Mouse (Mus musculus) MEL (cell line): ENCODE data around the gene Megf8. TPM values are rescaled to one million over a fixed set of nuclear protein-coding genes. Genes with fewer than 3 reads are reported as not detected.

Experiments
- DNase-seq: peaks from one replicate; pipeline ENCODE4 v3.0.0; 2011; ENCODE audit warnings: low read depth, low spot score
- H3K27ac ChIP-seq: 2 replicates; pipeline ENCODE4 v1.5.1; 2012; ENCODE audit warnings: low read depth, mild to moderate bottlenecking, control low read depth, low read length, moderate library complexity; ENCODE audit not compliant: control insufficient read depth
- H3K27me3 ChIP-seq, 2 experiments: fragments of 150-350 bp in 1 of 2; sonication (generic) in 1 of 2; 2 replicates each; pipeline ENCODE4 v1.6.1; 2012; ENCODE audit warnings: low read length in 2 of 2, mild to moderate bottlenecking in 2 of 2, improper control_type of control experiment in 1 of 2, moderate library complexity in 1 of 2; ENCODE audit not compliant: insufficient read depth in 2 of 2, control insufficient read depth in 1 of 2
- H3K36me3 ChIP-seq, 2 experiments: 2 replicates each; pipeline ENCODE4 v1.6.1; 2012 to 2014; ENCODE audit warnings: low read length in 2 of 2, improper control_type of control experiment in 1 of 2, inconsistent platforms in 1 of 2, mild to moderate bottlenecking in 1 of 2; ENCODE audit not compliant: insufficient read depth in 2 of 2, control insufficient read depth in 1 of 2
- H3K4me1 ChIP-seq, 2 experiments: fragments of 150-350 bp in 1 of 2; sonication (generic) in 1 of 2; 2 replicates each; pipeline ENCODE4 v1.6.1; 2012; ENCODE audit warnings: low read length in 2 of 2, improper control_type of control experiment in 1 of 2, mild to moderate bottlenecking in 1 of 2; ENCODE audit not compliant: insufficient read depth in 2 of 2, control insufficient read depth in 1 of 2
- H3K4me3 ChIP-seq, 2 experiments: fragments of 150-350 bp in 1 of 2; sonication (generic) in 1 of 2; 2 replicates each; pipeline ENCODE4 v1.5.1; 2012; ENCODE audit warnings: low read depth in 2 of 2, low read length in 2 of 2, mild to moderate bottlenecking in 2 of 2, moderate library complexity in 2 of 2, control low read depth in 1 of 2, improper control_type of control experiment in 1 of 2; ENCODE audit not compliant: control insufficient read depth in 1 of 2, insufficient read depth in 1 of 2
- H3K79me2 ChIP-seq: 2 replicates; pipeline ENCODE4 v1.6.1; 2012; ENCODE audit warnings: mild to moderate bottlenecking, low read length, moderate library complexity; ENCODE audit not compliant: control insufficient read depth, poor library complexity, insufficient read depth
- H3K9ac ChIP-seq: 2 replicates; pipeline ENCODE4 v1.6.1; 2012; ENCODE audit warnings: low read depth, mild to moderate bottlenecking, control low read depth, low read length, moderate library complexity; ENCODE audit not compliant: control insufficient read depth, poor library complexity, severe bottlenecking
- H3K9me3 ChIP-seq: fragments of 150-350 bp; sonication (generic); replicated peaks from 2 replicates; pipeline ENCODE4 v1.6.1; 2012; ENCODE audit warnings: mild to moderate bottlenecking, low read length, improper control_type of control experiment, moderate library complexity; ENCODE audit not compliant: insufficient read depth
- CHD1 ChIP-seq: IDR thresholded peaks from 2 replicates; pipeline ENCODE4 v1.6.1; 2012; ENCODE audit warnings: low read depth, mild to moderate bottlenecking, inconsistent platforms, low read length, improper control_type of control experiment
- CTCF ChIP-seq, 3 experiments: IDR thresholded peaks in 2 of 3; conservative IDR thresholded peaks in 1 of 3; 2 replicates each; pipeline ENCODE4 v1.5.1; 2011 to 2012; ENCODE audit warnings: low read length in 3 of 3, low read depth in 2 of 3, mild to moderate bottlenecking in 2 of 3, improper control_type of control experiment in 1 of 3, inconsistent platforms in 1 of 3, mixed read lengths in 1 of 3, moderate library complexity in 1 of 3; ENCODE audit not compliant: control insufficient read depth in 1 of 3, insufficient read depth in 1 of 3, poor library complexity in 1 of 3, severe bottlenecking in 1 of 3
- ELF1 ChIP-seq: IDR thresholded peaks from 2 replicates; pipeline ENCODE4 v1.6.1; 2014; ENCODE audit warnings: low read depth, mild to moderate bottlenecking, inconsistent platforms, low read length, improper control_type of control experiment, moderate library complexity
- ETS1 ChIP-seq: IDR thresholded peaks from 2 replicates; pipeline ENCODE4 v1.6.1; 2012; ENCODE audit warnings: low read depth, mild to moderate bottlenecking, inconsistent platforms, low read length, improper control_type of control experiment, moderate library complexity
- GATA1 ChIP-seq: IDR thresholded peaks from 2 replicates; pipeline ENCODE4 v1.6.1; 2011; ENCODE audit warnings: low read depth, low read length, improper control_type of control experiment
- HCFC1 ChIP-seq: IDR thresholded peaks from 2 replicates; pipeline ENCODE4 v1.6.1; 2012; ENCODE audit warnings: low read depth, mild to moderate bottlenecking, inconsistent platforms, low read length, improper control_type of control experiment, moderate library complexity
- KAT2A ChIP-seq: conservative IDR thresholded peaks from 2 replicates; pipeline ENCODE4 v1.6.1; 2012; ENCODE audit warnings: low read depth, low read length, improper control_type of control experiment, inconsistent platforms
- MAX ChIP-seq: IDR thresholded peaks from 2 replicates; pipeline ENCODE4 v1.6.1; 2011; ENCODE audit warnings: low read length, improper control_type of control experiment
- MEF2A ChIP-seq: IDR thresholded peaks from 2 replicates; pipeline ENCODE4 v1.6.1; 2014; ENCODE audit warnings: low read depth, mild to moderate bottlenecking, inconsistent platforms, low read length, improper control_type of control experiment; ENCODE audit not compliant: poor library complexity, insufficient replicate concordance, severe bottlenecking; ENCODE audit errors: extremely low read depth
- MXI1 ChIP-seq: IDR thresholded peaks from 2 replicates; pipeline ENCODE4 v1.6.1; 2011; ENCODE audit warnings: mild to moderate bottlenecking, low read depth, low read length, improper control_type of control experiment
- MYC ChIP-seq: IDR thresholded peaks from 2 replicates; pipeline ENCODE4 v1.6.1; 2011; ENCODE audit warnings: low read depth, mild to moderate bottlenecking, low read length, improper control_type of control experiment, moderate library complexity
- NELFE ChIP-seq: IDR thresholded peaks from 2 replicates; pipeline ENCODE4 v1.6.1; 2011; ENCODE audit warnings: low read depth, low read length, improper control_type of control experiment
- NRF1 ChIP-seq: IDR thresholded peaks from 2 replicates; pipeline ENCODE4 v1.6.1; 2014; ENCODE audit warnings: low read depth, mild to moderate bottlenecking, inconsistent platforms, low read length, improper control_type of control experiment, moderate library complexity; ENCODE audit not compliant: poor library complexity, insufficient read depth, severe bottlenecking
- POLR2A ChIP-seq, 2 experiments: IDR thresholded peaks; 2 replicates each; pipeline ENCODE4 v1.6.1; 2011 to 2012; ENCODE audit warnings: low read length in 2 of 2, mild to moderate bottlenecking in 2 of 2, control low read depth in 1 of 2, improper control_type of control experiment in 1 of 2, low read depth in 1 of 2, moderate library complexity in 1 of 2; ENCODE audit not compliant: control insufficient read depth in 1 of 2, insufficient read depth in 1 of 2, poor library complexity in 1 of 2
- RAD21 ChIP-seq: IDR thresholded peaks from 2 replicates; pipeline ENCODE4 v1.6.1; 2011; ENCODE audit warnings: mild to moderate bottlenecking, low read depth, low read length, improper control_type of control experiment
- SIN3A ChIP-seq: IDR thresholded peaks from 2 replicates; pipeline ENCODE4 v1.6.1; 2012; ENCODE audit warnings: low read length, improper control_type of control experiment, inconsistent platforms
- SMC3 ChIP-seq: IDR thresholded peaks from 2 replicates; pipeline ENCODE4 v1.6.1; 2011; ENCODE audit warnings: low read depth, low read length, improper control_type of control experiment
- TBP ChIP-seq: IDR thresholded peaks from 2 replicates; pipeline ENCODE4 v1.8.0; 2011; ENCODE audit warnings: low read depth, low read length, improper control_type of control experiment
- UBTF ChIP-seq: IDR thresholded peaks from 2 replicates; pipeline ENCODE4 v1.6.1; 2012; ENCODE audit warnings: low read depth, mild to moderate bottlenecking, inconsistent platforms, low read length, improper control_type of control experiment, moderate library complexity, borderline replicate concordance; ENCODE audit not compliant: insufficient read depth
- USF2 ChIP-seq, 2 experiments: IDR thresholded peaks; 2 replicates each; pipeline ENCODE4 v1.6.1; 2011 to 2012; ENCODE audit warnings: improper control_type of control experiment in 2 of 2, low read length in 2 of 2, borderline replicate concordance in 1 of 2, inconsistent platforms in 1 of 2, low read depth in 1 of 2, mild to moderate bottlenecking in 1 of 2; ENCODE audit not compliant: insufficient read depth in 1 of 2
- ZC3H11A ChIP-seq: IDR thresholded peaks from 2 replicates; pipeline ENCODE4 v1.6.1; 2012; ENCODE audit warnings: low read depth, mild to moderate bottlenecking, inconsistent platforms, low read length, improper control_type of control experiment
- ZMIZ1 ChIP-seq: IDR thresholded peaks from 2 replicates; pipeline ENCODE4 v1.6.1; 2012; ENCODE audit warnings: low read depth, mild to moderate bottlenecking, inconsistent platforms, low read length, improper control_type of control experiment, moderate library complexity
- polyA plus RNA-seq, 2 experiments: library from polyadenylated mRNA; stranded (reverse) in 1 of 2; unstranded in 1 of 2; fragments of >175 nt in 1 of 2; fragments of >200 nt in 1 of 2; gene quantifications; 2 replicates each; pipeline versions ENCODE4 v1.2.1 to v1.2.4; 2012; ENCODE audit warnings: low replicate concordance in 2 of 2, low read depth in 1 of 2; ENCODE audit not compliant: insufficient read length in 2 of 2, insufficient read depth in 1 of 2, missing spikeins in 1 of 2
- total RNA-seq: library from RNA; depleted of rRNA; stranded (reverse); fragments of 300-350 nt; gene quantifications from 2 replicates; pipeline ENCODE4 v1.2.3, GENCODE M21; 2012; rRNA removed

Gene Megf8
- total RNA-seq, result 12.7 and 13.1 TPM in 2 replicates
- polyA plus RNA-seq, result 10 to 100 TPM in 1 of 2 experiments, not detected in 1; 22.0 TPM

DNA sequence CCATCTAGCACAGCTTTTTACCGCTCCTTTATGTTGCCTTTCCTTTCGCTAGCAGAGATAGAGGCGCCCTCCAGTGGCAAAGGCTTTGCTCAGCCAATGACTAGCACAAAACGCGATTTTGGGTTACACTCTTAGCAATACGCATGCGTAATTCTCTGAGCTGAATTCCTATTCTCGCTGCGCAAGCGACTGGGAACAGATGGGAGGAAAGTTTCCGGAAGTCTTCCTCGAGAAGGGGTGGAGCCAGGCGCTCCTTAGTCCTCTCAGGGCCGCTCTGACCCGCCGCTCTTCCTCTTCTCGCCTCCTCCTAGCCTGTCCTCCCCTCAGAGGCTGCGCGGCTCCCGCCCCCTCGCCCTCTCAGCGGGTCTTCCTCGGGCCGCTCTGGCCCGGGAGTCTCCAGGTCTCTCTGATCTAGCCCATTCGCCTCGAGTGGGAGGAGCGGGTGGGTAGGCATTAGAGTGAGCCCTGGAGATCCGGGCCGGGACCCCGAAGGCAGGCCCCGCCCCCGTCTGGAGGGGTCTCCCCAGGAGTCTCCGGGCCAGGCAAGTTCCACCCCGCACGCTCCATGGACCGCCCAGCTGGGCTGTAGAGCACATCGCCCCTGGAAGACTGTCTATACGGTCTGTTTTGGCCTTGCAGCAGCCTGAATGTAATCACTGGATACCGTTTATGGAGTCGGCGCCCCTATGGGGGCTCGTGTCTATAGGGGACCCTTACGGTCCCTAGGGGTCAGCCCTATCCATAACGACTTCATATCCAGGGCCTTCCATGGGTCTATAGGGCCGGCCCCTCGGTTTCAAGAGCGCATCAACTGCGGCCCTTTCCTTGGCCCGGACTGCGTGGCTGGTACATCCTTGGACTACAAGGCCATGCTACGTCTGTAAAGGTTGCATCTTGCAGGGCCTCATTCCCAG lies at the start of gene Megf8:
TSS of gene Megf8 (plus strand) at position 633 of the 914 bp plus-strand sequence.
- peak within 1 kb of the TSS; percentile 21 for H3K27ac ChIP-seq
- peak; percentile 99 for DNase-seq
- H3K9ac ChIP-seq, result peak within 1 kb of the TSS; percentile 78
- peaks cover 0 to 3% of the 10 kb centered on the region in 2 experiments; a peak in 2 of 4 replicates for H3K36me3 ChIP-seq
- H3K4me3 ChIP-seq, result peak within 1 kb of the TSS; percentile 72 to 88
- H3K9me3 ChIP-seq, result no peaks in the 10 kb centered on the region
- no peak for TF ChIP-seq USF2 (IDR thresholded peaks at IDR 0.05; ENCODE audit: borderline replicate concordance in 1 of 2, insufficient read depth in 1 of 2, low read depth in 1 of 2, low read length in 2 of 2)
- TF ChIP-seq CHD1, result no peak; the same call in 1 of the 2 replicates
- TF ChIP-seq ZC3H11A, result peak; percentile 86
- peak; percentile 87 to 96 (median 92) for TF ChIP-seq CTCF (IDR thresholded peaks at IDR 0.05 in 2 of 3, conservative IDR thresholded peaks at IDR 0.05 in 1 of 3; ENCODE audit: control insufficient read depth in 1 of 3, insufficient read depth in 1 of 3, low read depth in 2 of 3, low read length in 3 of 3, poor library complexity in 1 of 3, severe bottlenecking in 1 of 3)
- TF ChIP-seq HCFC1, result peak; percentile 89
- TF ChIP-seq MAX, result peak; percentile 32; the same call in 1 of the 2 replicates
- TF ChIP-seq KAT2A, result no peak; the same call in 1 of the 2 replicates
- TF ChIP-seq GATA1, result no peak
- TF ChIP-seq MYC, result 0 out of 2 replicates have a peak, but pooled peaks have one; percentile 58
- TF ChIP-seq POLR2A (IDR thresholded peaks at IDR 0.05; ENCODE audit: control insufficient read depth in 1 of 2, insufficient read depth in 1 of 2, low read depth in 1 of 2, low read length in 2 of 2, poor library complexity in 1 of 2), result peak; percentile 53 to 65; a peak in 1 of 4 replicates
- TF ChIP-seq UBTF, result 0 out of 2 replicates have a peak, but pooled peaks have one; percentile 53
- peak; percentile 93 for TF ChIP-seq RAD21
- TF ChIP-seq ETS1, result 0 out of 2 replicates have a peak, but pooled peaks have one; percentile 53
- TF ChIP-seq ZMIZ1, result peak; percentile 45; the same call in 1 of the 2 replicates
- TF ChIP-seq MEF2A, result no peak
- peak; percentile 90 for TF ChIP-seq NRF1
- peak; percentile 80 for TF ChIP-seq TBP
- peak; percentile 93 for TF ChIP-seq ELF1
- peak; percentile 96 for TF ChIP-seq SMC3
- TF ChIP-seq SIN3A, result peak; percentile 77
- peak; percentile 11 for TF ChIP-seq MXI1
- TF ChIP-seq NELFE, result peak; percentile 54
- TF ChIP-seq, all 39 proteins: peak for 17
- Histone ChIP-seq H3K79me2 (peaks cover 7% of the 10 kb centered on the region), H3K4me1 (peaks cover 0 to 10% of the 10 kb centered on the region in 2 experiments; a peak in 2 of 4 replicates), H3K27me3 (peaks cover 0 to 2% of the 10 kb centered on the region in 2 experiments; a peak in 3 of 4 replicates)
